Mouse (Mus musculus) limb, embryonic 14.5 days (tissue): ENCODE data around the gene Gpr152. TPM values are rescaled to one million over a fixed set of nuclear protein-coding genes. Genes with fewer than 3 reads are reported as not detected.

Experiments used
- ATAC-seq: fragments of 200-750 bp; cut with Nextera tagmentation; 2 replicates; pipeline ENCODE4 v1.8.0; 2017; ENCODE audit warnings: low read depth, moderate number of reproducible peaks, moderate TSS enrichment; ENCODE audit not compliant: low FRiP score
- DNase-seq: peaks from one replicate; pipeline ENCODE4 v3.0.0-alpha.2; 2015; ENCODE audit warnings: low spot score
- H3K27ac ChIP-seq: fragments of 300-500 bp; sonication (generic); replicated peaks from 2 replicates; pipeline ENCODE4 v1.5.1; 2014; ENCODE audit warnings: low read depth, mild to moderate bottlenecking, low read length, moderate library complexity, mixed read lengths
- H3K27me3 ChIP-seq: fragments of 300-500 bp; sonication (generic); 2 replicates; pipeline ENCODE4 v1.6.1; 2014; ENCODE audit warnings: low read length, mixed read lengths; ENCODE audit not compliant: control insufficient read depth, insufficient read depth
- H3K36me3 ChIP-seq: fragments of 300-500 bp; sonication (generic); 2 replicates; pipeline ENCODE4 v1.6.1; 2014; ENCODE audit warnings: mild to moderate bottlenecking, low read length, moderate library complexity, mixed read lengths; ENCODE audit not compliant: control insufficient read depth, insufficient read depth
- H3K4me1 ChIP-seq: fragments of 300-500 bp; sonication (generic); 2 replicates; pipeline ENCODE4 v1.6.1; 2014; ENCODE audit warnings: antibody characterized with exemption, low read length, mixed read lengths; ENCODE audit not compliant: control insufficient read depth, insufficient read depth
- H3K4me2 ChIP-seq: fragments of 300-500 bp; sonication (generic); replicated peaks from 2 replicates; pipeline ENCODE4 v1.6.1; 2014; ENCODE audit warnings: low read depth, mild to moderate bottlenecking, low read length, moderate library complexity; ENCODE audit not compliant: severe bottlenecking
- H3K4me3 ChIP-seq: fragments of 300-500 bp; sonication (generic); replicated peaks from 2 replicates; pipeline ENCODE4 v1.5.1; 2014; ENCODE audit warnings: low read length
- H3K9ac ChIP-seq: fragments of 300-500 bp; sonication (generic); 2 replicates; pipeline ENCODE4 v1.6.1; 2014; ENCODE audit warnings: mild to moderate bottlenecking, low read depth, low read length, moderate library complexity; ENCODE audit not compliant: severe bottlenecking
- H3K9me3 ChIP-seq: fragments of 300-500 bp; sonication (generic); 2 replicates; pipeline ENCODE4 v1.6.1; 2016; ENCODE audit warnings: low read length; ENCODE audit not compliant: control insufficient read depth
- POLR2A ChIP-seq: fragments of 200-500 bp; IDR thresholded peaks from 2 replicates; pipeline ENCODE4 v1.8.0; 2012; ENCODE audit warnings: inconsistent platforms, mild to moderate bottlenecking, moderate library complexity, borderline replicate concordance; ENCODE audit not compliant: insufficient read depth, insufficient read length; ENCODE audit errors: extremely low read depth
- WGBS: fragments of 180-500 bp; shearing (Covaris S2); extraction: QIAGEN DNeasy Blood & Tissue Kit; methylation state at CpG from one replicate; pipeline ENCODE4 v1.1.7; 2014; 5-methylcytosine and 5-hydroxymethylcytosine counted together
- polyA plus RNA-seq, 2 experiments: library from polyadenylated mRNA; depleted of rRNA in 1 of 2; stranded (reverse) in 1 of 2; unstranded in 1 of 2; fragments of >200 nt; fragmentation: Nextera tagmentation in 1 of 2; extraction: Ambion mirVana in 1 of 2; gene quantifications; 2 replicates each; pipeline versions ENCODE4 v1.2.1 to v1.2.3; 2012 to 2014

The Gpr152 gene
- polyA plus RNA-seq, 2 experiments, result 0.01 TPM; not detected in 1

- peak overlapping the region; percentile 89 for H3K4me2 ChIP-seq
- H3K9ac ChIP-seq, result peak overlapping the region; percentile 82
- no peak for ATAC-seq
- WGBS, result 86% methylated on average over 11 of the region's 11 CpGs
- no peak overlapping the region for H3K27ac ChIP-seq
- TF ChIP-seq POLR2A, result no peak
- H3K36me3 ChIP-seq, result peaks cover 28% of the 10 kb centered on the region
- no peaks in the 10 kb centered on the region for H3K27me3 ChIP-seq
- DNase-seq, result no peak
- peaks cover 12% of the 10 kb centered on the region for H3K4me1 ChIP-seq
- no peaks in the 10 kb centered on the region for H3K9me3 ChIP-seq
- peak overlapping the region; percentile 89 for H3K4me3 ChIP-seq
Observed at GRCm38 (mm10) chr19:4149283-4149682, 9.7 kb downstream of the Gpr152 start.

- 93% methylated on average over 17 of the region's 17 CpGs for WGBS
- H3K4me3 ChIP-seq, result 0 out of 2 replicates have a peak overlapping the region, but pooled peaks have one; percentile 89
- peaks cover 28% of the 10 kb centered on the region for H3K36me3 ChIP-seq
- no peak overlapping the region for H3K9ac ChIP-seq
- H3K4me2 ChIP-seq, result peak overlapping the region; percentile 89
- no peaks in the 10 kb centered on the region for H3K27me3 ChIP-seq
- no peak for TF ChIP-seq POLR2A
- H3K9me3 ChIP-seq, result no peaks in the 10 kb centered on the region
- H3K4me1 ChIP-seq, result peaks cover 12% of the 10 kb centered on the region
- no peak for DNase-seq
- H3K27ac ChIP-seq, result no peak overlapping the region
- ATAC-seq, result no peak
Observed at GRCm38 (mm10) chr19:4149764-4150461, 10.3 kb downstream of the Gpr152 start.

- Histone ChIP-seq H3K4me1 (peaks cover 12% of the 10 kb centered on the region), H3K27me3 (no peaks in the 10 kb centered on the region), H3K36me3 (peaks cover 33% of the 10 kb centered on the region), H3K9ac (no peak overlapping the region), H3K4me2 (no peak overlapping the region), H3K27ac (no peak overlapping the region), H3K4me3 (no peak overlapping the region), H3K9me3 (no peaks in the 10 kb centered on the region)
- DNase-seq (no peak), ATAC-seq (no peak)
- TF ChIP-seq POLR2A, result no peak
- 89% methylated on average over 22 of the region's 22 CpGs for WGBS
Observed at GRCm38 (mm10) chr19:4150567-4151487, 11.2 kb downstream of the Gpr152 start.

- WGBS, result 80% methylated on average over 4 of the region's 5 CpGs
- Histone ChIP-seq H3K36me3 (peaks cover 40% of the 10 kb centered on the region), H3K4me3 (no peak overlapping the region), H3K27me3 (no peaks in the 10 kb centered on the region), H3K9me3 (no peaks in the 10 kb centered on the region), H3K4me1 (peaks cover 12% of the 10 kb centered on the region), H3K9ac (no peak overlapping the region), H3K4me2 (no peak overlapping the region), H3K27ac (no peak overlapping the region)
- DNase-seq, result no peak
- TF ChIP-seq POLR2A, result no peak
- ATAC-seq, result no peak
Observed at GRCm38 (mm10) chr19:4151488-4151860, 11.9 kb downstream of the Gpr152 start.

GRCm38 (mm10) chr19:4151898-4152297 lies 12.3 kb downstream of the Gpr152 start:
- H3K36me3 ChIP-seq, result peaks cover 44% of the 10 kb centered on the region
- ATAC-seq, result no peak

More at GRCm38 (mm10) chr19:4151898-4152297, 12.3 kb downstream of the Gpr152 start:
- no peak overlapping the region for H3K4me2 ChIP-seq
- no peak for TF ChIP-seq POLR2A
- no peaks in the 10 kb centered on the region for H3K27me3 ChIP-seq
- no peak for DNase-seq
- H3K9me3 ChIP-seq, result no peaks in the 10 kb centered on the region
- no peak overlapping the region for H3K4me3 ChIP-seq
- 94% methylated on average over 5 of the region's 5 CpGs for WGBS
- H3K4me1 ChIP-seq, result peaks cover 12% of the 10 kb centered on the region
- no peak overlapping the region for H3K27ac ChIP-seq
- no peak overlapping the region for H3K9ac ChIP-seq
